Mouse (Mus musculus) left cerebral cortex, postnatal 36 days (tissue): ENCODE data around the gene Hspa1a. TPM values are rescaled to one million over a fixed set of nuclear protein-coding genes. Genes with fewer than 3 reads are reported as not detected.
"Not testable (repeated sequence)": the region's sequence is repeated elsewhere in the genome, so short reads cannot be mapped to it uniquely, and the experiment has no call there.

Experiments used
- DNase-seq, 2 experiments: peaks; one replicate each; pipeline ENCODE4 v3.0.0; 2021 to 2022; ENCODE audit warnings: low spot score in 2 of 2, mixed read lengths in 1 of 2
- intact Hi-C: fragments of 180-260 bp; cut with DNase I; formaldehyde crosslinking; loops from one replicate; pipeline ENCODE4 v1.15.1; 2025
- total RNA-seq, 2 experiments: library from RNA; stranded (reverse); gene quantifications; 2 replicates each; pipeline ENCODE4 v1.2.3; 2021

Hspa1a gene
- total RNA-seq = 10 to 100 TPM; 11.9 to 13.7 TPM

DNA sequence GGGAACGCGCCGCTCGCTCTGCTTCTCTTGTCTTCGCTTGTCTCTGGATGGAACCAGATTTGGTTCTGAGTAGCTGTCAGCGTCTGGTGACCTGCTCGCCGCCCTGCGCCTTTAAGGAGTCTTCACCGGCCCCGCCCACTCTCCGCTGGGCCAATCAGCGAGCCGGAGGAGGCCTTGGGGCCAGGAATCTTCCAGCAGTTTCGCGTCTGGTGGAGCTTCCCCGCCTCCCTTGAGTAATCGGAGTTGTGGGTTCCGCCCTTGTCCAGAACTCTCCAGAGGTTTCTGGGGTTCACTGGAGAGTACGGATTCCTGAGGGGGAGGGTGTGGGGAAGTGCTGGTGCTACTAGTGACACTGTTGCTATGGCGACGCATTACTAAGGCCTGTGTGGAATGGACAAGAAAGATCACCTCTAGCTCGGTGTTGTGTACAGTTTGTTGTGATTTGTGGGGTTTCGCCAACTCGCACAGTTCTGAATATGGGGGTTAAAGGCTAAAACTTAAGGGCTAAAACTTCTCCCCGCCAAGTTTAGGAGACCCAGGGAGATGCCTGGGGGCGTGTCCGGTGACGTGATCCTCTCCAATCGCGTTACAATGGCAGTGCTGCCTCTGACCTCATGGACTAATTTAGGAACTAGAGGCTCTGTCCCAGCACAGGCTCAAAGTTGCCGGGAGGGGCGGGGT, at the start of gene Hspa1a, which contains the start of gene Hspa1l:
Gene Hspa1a (minus strand): TSS at position 88 of the 681 bp plus-strand sequence.
Gene Hspa1l (plus strand): TSS at position 635 of the 681 bp plus-strand sequence.
- peak; percentile 83 for DNase-seq
- intact Hi-C loops = not testable (repeated sequence)

- intact Hi-C loops = loop anchor here (1.0 to 5.0 kb wide), 3 partner anchors 38 to 101 kb away; partner anchors contain the start of genes Csnk2b, Ddah2 and Gpank1
- DNase-seq = peak; percentile 75 to 85
Observed at GRCm38 (mm10) chr17:35021163-35021808, 49.3 kb upstream of the Hspa1a start.

DNA sequence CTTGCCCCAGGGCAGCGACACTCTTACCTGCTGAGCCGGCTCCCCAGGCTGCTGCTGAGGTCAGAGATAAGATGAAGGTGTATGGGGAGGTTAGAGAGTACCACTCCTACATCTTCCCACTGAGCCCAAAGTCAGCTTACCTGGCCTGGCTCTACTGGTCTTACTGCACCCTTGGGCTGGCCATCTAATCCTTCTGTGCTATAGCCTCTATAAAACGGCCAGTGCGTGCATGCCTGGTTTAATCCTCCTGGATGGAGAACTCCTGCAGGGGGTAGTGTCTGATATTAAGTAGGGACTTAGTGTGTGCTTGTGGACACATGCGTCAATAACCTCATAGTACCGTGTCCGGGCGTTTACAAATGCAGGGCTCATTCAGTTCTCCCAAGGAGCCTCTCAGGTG, 48.6 kb upstream of the Hspa1a start:
- intact Hi-C loops = loop anchor here (2.0 to 5.0 kb wide), 2 partner anchors 38 to 102 kb away; partner anchors contain the start of genes Csnk2b, Ddah2 and Gpank1
- DNase-seq = no peak

DNA sequence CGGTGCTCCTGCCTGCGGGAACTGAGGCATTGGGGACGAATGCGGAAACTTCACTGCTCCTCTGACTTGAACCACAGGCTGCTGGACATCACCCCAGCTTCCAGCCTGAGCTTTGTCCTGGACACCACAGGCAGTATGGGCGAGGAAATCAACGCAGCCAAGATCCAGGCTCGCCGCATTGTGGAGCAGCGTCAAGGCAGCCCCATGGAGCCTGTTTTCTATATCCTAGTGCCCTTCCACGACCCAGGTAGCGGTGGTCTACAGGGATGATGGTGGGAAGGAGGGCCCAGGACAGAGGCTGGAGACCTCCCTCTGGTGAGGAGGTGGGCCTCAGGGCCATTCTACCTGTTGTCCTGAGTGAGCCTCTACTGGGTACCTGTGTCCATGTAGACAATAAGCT, 47.9 kb upstream of the Hspa1a start:
- intact Hi-C loops = loop anchor here (2.0 to 5.0 kb wide), 2 partner anchors 39 to 102 kb away; partner anchors contain the start of genes Csnk2b, Ddah2 and Gpank1
- DNase-seq = no peak

DNA sequence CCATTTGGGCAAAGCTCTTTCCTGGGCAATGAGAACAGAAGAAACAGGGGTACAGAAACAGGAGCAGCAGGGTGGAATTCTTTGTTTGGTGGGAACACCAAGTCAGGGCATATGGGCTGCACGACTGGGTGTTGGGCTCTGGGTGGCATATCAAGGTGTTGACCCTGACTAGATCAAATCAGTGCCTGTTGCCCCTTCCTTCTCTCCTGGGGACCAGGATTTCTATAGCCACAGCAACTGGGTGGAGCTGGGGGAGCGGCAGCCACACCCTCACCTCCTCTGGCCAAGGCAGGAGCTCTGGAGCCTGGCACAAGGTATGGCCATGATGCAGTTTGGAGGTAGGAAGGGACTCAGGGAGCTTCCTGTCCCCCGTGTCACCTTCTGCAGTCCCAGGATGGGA, 46.2 kb upstream of the Hspa1a start:
- intact Hi-C loops = no loop called here
- no peak for DNase-seq

- intact Hi-C loops = no loop called here
- no peak for DNase-seq
Observed at GRCm38 (mm10) chr17:35017706-35018030, 45.7 kb upstream of the Hspa1a start.

GRCm38 (mm10) chr17:35016791-35017705, 45.1 kb upstream of the Hspa1a start:
- DNase-seq = no peak
- intact Hi-C loops = no loop called here

DNA sequence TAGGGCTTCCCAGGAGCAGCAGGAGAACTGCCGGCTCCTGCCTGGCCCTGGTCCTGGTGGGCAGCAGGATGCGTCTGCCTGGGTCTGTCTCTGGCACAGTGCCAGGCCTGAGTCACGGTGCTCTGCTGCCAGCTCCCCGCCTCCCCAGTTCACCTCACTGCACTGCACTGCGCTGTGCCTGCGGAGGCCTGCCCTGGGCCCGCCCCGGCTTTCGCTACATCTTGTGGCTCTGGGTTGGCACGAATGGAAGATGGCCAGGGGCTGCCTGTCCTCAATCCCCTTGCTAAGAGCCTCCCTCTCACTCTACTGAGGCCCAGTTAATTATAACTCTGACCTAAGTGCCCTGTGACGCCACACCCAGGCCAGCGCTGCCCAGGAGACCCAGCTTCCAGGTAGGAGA, 44.4 kb upstream of the Hspa1a start, which contains the start of gene Vwa7:
Gene Vwa7 (plus strand): TSS at position 204 of the 400 bp plus-strand sequence.
- intact Hi-C loops = no loop called here
- no peak for DNase-seq

- intact Hi-C loops = no loop called here
- no peak for DNase-seq
Observed at GRCm38 (mm10) chr17:35015296-35015695, 43.3 kb upstream of the Hspa1a start.

DNA sequence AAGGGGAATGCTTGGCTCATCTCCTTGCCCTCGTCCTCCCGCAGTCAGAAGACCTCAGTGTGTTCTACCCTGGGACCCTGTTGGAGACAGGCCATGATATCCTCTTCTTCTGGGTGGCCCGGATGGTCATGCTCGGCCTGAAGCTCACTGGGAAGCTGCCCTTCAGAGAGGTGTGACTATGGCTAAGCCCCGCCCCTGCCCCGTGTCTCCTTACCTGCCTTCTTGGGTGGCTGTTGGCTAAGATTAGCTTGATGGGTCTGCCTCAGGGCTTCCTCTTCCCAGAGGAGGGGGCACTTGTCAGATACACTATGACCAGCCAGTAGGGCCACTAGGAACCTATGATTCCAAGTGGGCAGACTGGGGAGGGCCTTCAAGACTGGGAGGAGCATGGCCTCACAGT, 41.3 kb upstream of the Hspa1a start:
- intact Hi-C loops = no loop called here
- DNase-seq = no peak

GRCm38 (mm10) chr17:35012430-35012829, 40.5 kb upstream of the Hspa1a start:
- intact Hi-C loops = no loop called here
- DNase-seq = no peak

- intact Hi-C loops = no loop called here
- DNase-seq = no peak
Observed at GRCm38 (mm10) chr17:35011440-35011839, 39.5 kb upstream of the Hspa1a start.

DNA sequence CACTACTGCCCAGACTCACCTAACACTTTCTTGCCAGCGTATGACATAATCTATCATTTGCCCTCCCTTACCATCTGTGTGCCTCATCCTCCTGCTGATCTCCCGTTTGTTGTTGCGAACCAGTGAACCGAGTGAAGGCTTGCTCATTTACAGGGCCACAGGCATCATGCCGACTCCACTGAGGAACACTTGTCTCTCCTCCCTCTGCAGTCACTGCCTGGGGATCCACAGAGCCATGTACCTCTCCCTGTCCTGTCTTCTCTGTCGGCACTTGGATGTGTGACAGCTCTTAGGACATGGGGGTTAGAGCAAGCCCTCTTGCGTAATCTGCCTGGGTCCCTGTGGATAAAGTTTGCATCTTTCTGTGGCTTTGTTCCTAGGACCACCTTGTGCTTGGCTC, 37.6 kb upstream of the Hspa1a start:
- intact Hi-C loops = loop anchor here (10.0 kb wide), 1 partner anchor 225 kb away; the partner anchor contains the start of genes Atp6v1g2 and Nfkbil1
- DNase-seq = no peak

DNA sequence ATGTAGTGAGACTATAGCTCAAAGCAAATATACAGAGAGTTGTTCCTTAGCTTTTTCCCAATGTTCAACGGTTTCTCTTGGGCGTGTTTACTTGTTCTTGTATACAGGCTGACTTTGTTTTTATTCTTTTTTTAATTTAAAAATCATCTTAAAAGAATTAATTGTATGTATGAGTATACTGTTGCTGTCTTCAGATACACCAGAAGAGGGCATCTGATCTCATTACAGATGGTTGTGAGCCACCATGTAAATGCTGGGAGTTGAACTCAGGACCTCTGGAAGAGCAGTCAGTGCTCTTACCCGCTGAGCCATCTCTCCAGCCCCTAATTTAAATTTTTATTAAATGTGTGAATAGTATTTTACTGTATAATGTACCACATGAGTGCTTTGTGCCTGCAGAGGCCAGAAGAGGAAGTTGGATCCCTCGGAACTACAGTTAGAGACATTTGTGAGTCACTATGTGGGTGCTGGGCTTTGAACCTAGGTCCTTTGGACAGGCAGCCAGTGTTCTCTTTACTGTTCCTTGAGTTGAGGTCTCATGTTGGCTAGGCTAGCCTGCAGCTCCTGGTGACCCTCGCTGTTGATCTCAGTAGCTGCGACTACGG, 35.5 kb upstream of the Hspa1a start:
- no peak for DNase-seq
- intact Hi-C loops = loop anchor here (10.0 kb wide), 1 partner anchor 227 kb away; the partner anchor contains the start of genes Atp6v1g2 and Nfkbil1

DNA sequence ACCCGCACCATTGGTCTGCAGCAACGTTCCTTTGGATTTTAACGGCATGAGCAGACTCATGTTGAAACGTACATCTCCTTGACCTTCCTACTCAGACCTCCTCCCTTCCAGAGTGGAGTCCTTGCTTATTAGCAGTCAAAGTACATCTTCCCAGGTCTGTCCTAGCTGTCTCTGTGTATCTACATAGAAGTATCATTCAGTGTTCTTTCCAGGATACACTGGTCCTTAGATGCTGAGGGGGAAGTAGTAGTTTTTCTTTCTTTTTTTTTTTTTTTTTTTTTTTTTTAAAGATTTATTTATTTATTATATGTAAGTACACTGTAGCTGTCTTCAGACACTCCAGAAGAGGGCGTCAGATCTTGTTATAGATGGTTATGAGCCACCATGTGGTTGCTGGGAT, 33.9 kb upstream of the Hspa1a start:
- not testable (repeated sequence) for DNase-seq
- intact Hi-C loops = loop anchor here (10.0 kb wide), 1 partner anchor 229 kb away; the partner anchor contains the start of genes Atp6v1g2 and Nfkbil1

DNA sequence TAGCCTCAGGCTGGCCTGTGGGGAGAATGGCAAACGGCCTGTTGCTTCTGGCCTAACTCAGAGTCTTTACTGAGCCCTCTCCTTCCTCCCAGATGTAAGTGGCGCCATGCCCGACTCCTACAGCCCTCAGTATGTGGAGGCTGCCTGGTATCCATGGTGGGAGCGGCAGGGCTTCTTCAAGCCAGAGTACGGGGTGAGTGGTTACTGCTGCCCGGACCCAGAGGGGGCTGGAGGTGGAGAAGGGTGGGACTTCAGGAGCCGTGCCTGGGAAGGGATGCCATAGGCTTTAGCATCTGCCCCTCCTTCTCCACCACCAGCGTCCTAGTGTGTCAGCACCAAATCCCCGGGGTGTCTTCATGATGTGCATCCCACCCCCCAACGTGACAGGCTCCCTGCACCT, 33.2 kb upstream of the Hspa1a start:
- no peak for DNase-seq
- intact Hi-C loops = loop anchor here (10.0 kb wide), 1 partner anchor 230 kb away; the partner anchor contains the start of genes Atp6v1g2 and Nfkbil1

- no peak for DNase-seq
- intact Hi-C loops = loop anchor here (10.0 kb wide), 1 partner anchor 231 kb away; the partner anchor contains the start of genes Atp6v1g2 and Nfkbil1
Observed at GRCm38 (mm10) chr17:35004075-35004717, 32.2 kb upstream of the Hspa1a start.

- no peak for DNase-seq
- intact Hi-C loops = loop anchor here (10.0 kb wide), 1 partner anchor 232 kb away; the partner anchor contains the start of genes Atp6v1g2 and Nfkbil1
Observed at GRCm38 (mm10) chr17:35003022-35003838, 31.3 kb upstream of the Hspa1a start.
